Mouse (Mus musculus) CD4-positive, CD25-positive, alpha-beta regulatory T cell, adult 9 weeks (primary cell): Measurements from ENCODE around the gene Mup1. TPM values are rescaled to one million over a fixed set of nuclear protein-coding genes. Genes with fewer than 3 reads are reported as not detected.

Experiments
- polyA plus RNA-seq: library from polyadenylated mRNA; unstranded; fragments of 100-300 nt; shearing (Covaris generic); gene quantifications from one replicate; pipeline ENCODE4 v1.2.1, GENCODE M21; 2017

The Mup1 gene
- polyA plus RNA-seq: not detected

DNA sequence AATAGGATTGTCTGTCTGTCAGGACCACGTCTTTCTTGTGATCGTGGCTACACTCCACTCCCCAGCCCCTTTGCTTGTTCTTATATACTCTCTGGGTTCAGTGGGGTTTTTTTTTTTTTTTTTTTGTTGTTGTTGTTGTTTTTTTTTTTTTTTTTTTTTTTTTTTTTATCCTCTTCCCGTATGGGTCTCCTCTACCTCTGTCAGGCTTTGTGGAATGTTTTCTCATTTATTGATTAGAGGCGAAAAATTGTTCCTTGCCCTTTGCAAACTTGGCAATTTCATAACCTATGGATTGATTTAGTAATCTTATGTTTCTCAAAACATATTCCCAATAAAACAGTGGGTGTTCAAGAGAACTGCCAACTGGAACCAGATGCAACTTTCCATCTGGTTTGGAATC, at the start of gene Mup1:
Gene Mup1 (minus strand): TSS at position 101 of the 400 bp plus-strand sequence.

Other genes starting within 250 kb of the Mup1 start
- not detected for gene Mup9, start 80.0 kb downstream of the Mup1 start, polyA plus RNA-seq
- gene Mup10, start 80.2 kb upstream of the Mup1 start, polyA plus RNA-seq: not detected
- gene Mup11, start 160.5 kb upstream of the Mup1 start, polyA plus RNA-seq: not detected
- gene Mup12, start 239.4 kb upstream of the Mup1 start, polyA plus RNA-seq: not detected